Mouse (Mus musculus) liver, postnatal 0 days (tissue): ENCODE data around the gene Hsd17b10. TPM values are rescaled to one million over a fixed set of nuclear protein-coding genes. Genes with fewer than 3 reads are reported as not detected.

Experiments used
- ATAC-seq: fragments of 200-750 bp; cut with Nextera tagmentation; 2 replicates; pipeline ENCODE4 v1.8.0; 2017; ENCODE audit warnings: mild to moderate bottlenecking, moderate library complexity
- DNase-seq: peaks from one replicate; pipeline ENCODE4 v3.0.0-alpha.2; 2016
- H3K27ac ChIP-seq: fragments of 300-500 bp; sonication (generic); 2 replicates; pipeline ENCODE4 v1.5.1; 2014; ENCODE audit warnings: antibody characterized with exemption, moderate library complexity, mild to moderate bottlenecking, low read depth
- H3K27me3 ChIP-seq: fragments of 300-500 bp; sonication (generic); 2 replicates; pipeline ENCODE4 v1.6.1; 2014; ENCODE audit warnings: low read length, control low read depth, mixed read lengths; ENCODE audit not compliant: insufficient read depth
- H3K36me3 ChIP-seq: fragments of 300-500 bp; sonication (generic); replicated peaks from 2 replicates; pipeline ENCODE4 v1.6.1; 2014; ENCODE audit warnings: mild to moderate bottlenecking, control low read depth, low read length, moderate library complexity, mixed read lengths; ENCODE audit not compliant: insufficient read depth
- H3K4me1 ChIP-seq: fragments of 300-500 bp; sonication (generic); 2 replicates; pipeline ENCODE4 v1.6.1; 2014; ENCODE audit warnings: antibody characterized with exemption, mild to moderate bottlenecking, control low read depth; ENCODE audit not compliant: insufficient read depth
- H3K4me2 ChIP-seq: fragments of 300-500 bp; sonication (generic); 2 replicates; pipeline ENCODE4 v1.6.1; 2014; ENCODE audit warnings: low read depth, mild to moderate bottlenecking, low read length, moderate library complexity, mixed read lengths
- H3K4me3 ChIP-seq: fragments of 300-500 bp; sonication (generic); 2 replicates; pipeline ENCODE4 v1.5.1; 2014; ENCODE audit warnings: low read depth, low read length
- H3K9ac ChIP-seq: fragments of 300-500 bp; sonication (generic); replicated peaks from 2 replicates; pipeline ENCODE4 v1.6.1; 2014; ENCODE audit warnings: mild to moderate bottlenecking, moderate library complexity
- H3K9me3 ChIP-seq: fragments of 300-500 bp; sonication (generic); 2 replicates; pipeline ENCODE4 v1.6.1; 2016; ENCODE audit warnings: mild to moderate bottlenecking, control low read depth, low read length, mixed read lengths
- CTCF ChIP-seq: sonication (generic); IDR thresholded peaks from 2 replicates; pipeline ENCODE4 v1.5.1; 2016; ENCODE audit warnings: antibody characterized with exemption, low read depth
- EP300 ChIP-seq: IDR thresholded peaks from 2 replicates; pipeline ENCODE4 v1.6.1; 2016; ENCODE audit warnings: antibody characterized with exemption, low read depth, mild to moderate bottlenecking
- WGBS: fragments of 180-500 bp; shearing (Covaris S2); extraction: QIAGEN DNeasy Blood & Tissue Kit; methylation state at CpG from one replicate; pipeline ENCODE4 v1.1.7; 2014; ENCODE audit not compliant: insufficient replicate concordance; 5-methylcytosine and 5-hydroxymethylcytosine counted together
- polyA plus RNA-seq: library from polyadenylated mRNA; unstranded; fragments of >200 nt; fragmentation: Nextera tagmentation; extraction: Ambion mirVana; gene quantifications from 2 replicates; pipeline ENCODE4 v1.2.1, GENCODE M21; 2015

Gene Hsd17b10
- 197 and 223 TPM in 2 replicates for polyA plus RNA-seq

- Histone ChIP-seq H3K4me2 (peak within 1 kb of the TSS; percentile 79), H3K4me3 (peak within 1 kb of the TSS; percentile 57), H3K9ac (peak within 1 kb of the TSS; percentile 59), H3K9me3 (no peaks in the 10 kb centered on the region), H3K4me1 (no peaks in the 10 kb centered on the region; the same call in none of the 2 replicates), H3K27ac (peak within 1 kb of the TSS; percentile 86), H3K36me3 (peaks cover 2% of the 10 kb centered on the region; the same call in 1 of the 2 replicates), H3K27me3 (0 out of 2 replicates have a peak, but pooled peaks cover 4% of the 10 kb centered on the region)
- TF ChIP-seq EP300 (no peak), CTCF (peak; percentile 33)
- 23% methylated on average over 38 of the region's 41 CpGs for WGBS
- DNase-seq (peak; percentile 88), ATAC-seq (peak; percentile 97)
These were observed at the start of gene Hsd17b10 for GRCm38 (mm10) chrX:152001737-152002710. TSS of gene Hsd17b10 (plus strand) at chrX:152001845.

- H3K4me1 ChIP-seq, result no peaks in the 10 kb centered on the region; the same call in none of the 2 replicates
- no peaks in the 10 kb centered on the region for H3K9me3 ChIP-seq
- H3K4me2 ChIP-seq, result no peak overlapping the region
- 66% methylated on average over 4 of the region's 4 CpGs for WGBS
- no peak overlapping the region for H3K9ac ChIP-seq
- H3K36me3 ChIP-seq, result no peaks in the 10 kb centered on the region; the same call in 1 of the 2 replicates
- H3K27me3 ChIP-seq, result 0 out of 2 replicates have a peak, but pooled peaks cover 4% of the 10 kb centered on the region
- no peak overlapping the region for H3K27ac ChIP-seq
- TF ChIP-seq EP300, result no peak
- no peak for TF ChIP-seq CTCF
- no peak for DNase-seq
- no peak for ATAC-seq
- H3K4me3 ChIP-seq, result no peak overlapping the region
These were observed 2.5 kb upstream of the Hsd17b10 start for GRCm38 (mm10) chrX:151999006-151999710.

- Histone ChIP-seq H3K27ac (peak overlapping the region; percentile 86), H3K27me3 (0 out of 2 replicates have a peak, but pooled peaks cover 4% of the 10 kb centered on the region), H3K9me3 (no peaks in the 10 kb centered on the region), H3K36me3 (peaks cover 2% of the 10 kb centered on the region; the same call in 1 of the 2 replicates), H3K4me3 (peak overlapping the region; percentile 57), H3K4me2 (peak overlapping the region; percentile 79), H3K9ac (peak overlapping the region; percentile 59), H3K4me1 (no peaks in the 10 kb centered on the region; the same call in none of the 2 replicates)
- TF ChIP-seq CTCF (no peak), EP300 (no peak)
- DNase-seq (no peak), ATAC-seq (peak; percentile 57)
- WGBS, result 20% methylated on average over 9 of the region's 9 CpGs
These were observed 412 bp upstream of the Hsd17b10 start for GRCm38 (mm10) chrX:152001182-152001684.

- H3K9me3 ChIP-seq, result no peaks in the 10 kb centered on the region
- H3K9ac ChIP-seq, result no peak overlapping the region
- no peak for ATAC-seq
- no peak for TF ChIP-seq EP300
- H3K36me3 ChIP-seq, result peaks cover 2% of the 10 kb centered on the region; the same call in 1 of the 2 replicates
- DNase-seq, result no peak
- no peaks in the 10 kb centered on the region; the same call in none of the 2 replicates for H3K4me1 ChIP-seq
- WGBS, result 51% methylated on average over 2 of the region's 2 CpGs
- H3K27me3 ChIP-seq, result 0 out of 2 replicates have a peak, but pooled peaks cover 4% of the 10 kb centered on the region
- no peak overlapping the region for H3K4me3 ChIP-seq
- H3K27ac ChIP-seq, result no peak overlapping the region
- peak overlapping the region; percentile 79 for H3K4me2 ChIP-seq
These were observed 1.2 kb downstream of the Hsd17b10 start for GRCm38 (mm10) chrX:152002865-152003264.

- no peak for ATAC-seq
These were observed 6.2 kb downstream of the Hsd17b10 start for GRCm38 (mm10) chrX:152007863-152008262.

More at GRCm38 (mm10) chrX:152007863-152008262, 6.2 kb downstream of the Hsd17b10 start:
- H3K36me3 ChIP-seq, result peaks cover 2% of the 10 kb centered on the region; the same call in 1 of the 2 replicates
- H3K9ac ChIP-seq, result no peak overlapping the region
- H3K27me3 ChIP-seq, result no peaks in the 10 kb centered on the region
- TF ChIP-seq EP300 (no peak), CTCF (no peak)
- H3K4me1 ChIP-seq, result no peaks in the 10 kb centered on the region; the same call in none of the 2 replicates
- DNase-seq, result no peak
- H3K4me3 ChIP-seq, result no peak overlapping the region
- WGBS, result 42% methylated on average over 1 of the region's 1 CpGs
- no peak overlapping the region for H3K27ac ChIP-seq
- no peak overlapping the region for H3K4me2 ChIP-seq
- no peaks in the 10 kb centered on the region for H3K9me3 ChIP-seq
